In genomic region chr12:27977548-27978256, GRCm38 (mm10) we compare ENCODE assay signal across 14 mouse cellular contexts.
A peak's percentile ranks its signal among the peaks of the same experiment; 100 is the strongest.
DNase-seq lines count a peak whose midpoint lies in the region; ATAC-seq lines count a peak whose summit lies in the region.
"Had no signal": no experiment of that assay in that cellular context is flagged by ENCODE, and none has a peak within 500 bp of the region (broad histone marks: within the 10 kb centered on the region; RNA-seq: fewer than 3 reads in every experiment).

No protein-coding gene starts in this region.

- H3K27ac ChIP-seq in hindbrain, embryonic 13.5 days, result peak overlapping the region; percentile 31
- no peak overlapping the region for H3K27ac ChIP-seq in hindbrain, embryonic 12.5 days
- H3K27ac ChIP-seq in midbrain, embryonic 10.5 days (replicated peaks), result peak overlapping the region; percentile 35; the same call in 1 of the 2 replicates

- no peak for ATAC-seq in hindbrain, embryonic 13.5 days (ENCODE audit: low FRiP score)
- no peak for ATAC-seq in hindbrain, embryonic 12.5 days (ENCODE audit: low FRiP score)

- peak; percentile 10 for DNase-seq in right cerebral cortex, postnatal 4 days
- no peak for DNase-seq in right cerebral cortex, adult 2 months (ENCODE audit: low spot score in 2 of 2)
- DNase-seq in midbrain, embryonic 10.5 days (ENCODE audit: low spot score), result peak; percentile 12
- peak; percentile 29 for DNase-seq in retina, postnatal 1 day
- no peak for DNase-seq in frontal cortex, postnatal 10 days (ENCODE audit: low spot score in 2 of 2)
- DNase-seq in kidney, adult 18-20 months, result no peak
- DNase-seq: B cell, adult 2 months; gastrocnemius, postnatal 36 days; kidney, adult 9 months; liver; lung, adult 2 months had no signal

- H3K27me3 ChIP-seq in hindbrain, embryonic 13.5 days, result 0 out of 2 replicates have a peak, but pooled peaks cover 2% of the 10 kb centered on the region
- no peaks in the 10 kb centered on the region for H3K27me3 ChIP-seq in hindbrain, embryonic 12.5 days
- no peaks in the 10 kb centered on the region for H3K27me3 ChIP-seq in midbrain, embryonic 10.5 days (ENCODE audit: low read depth, poor library complexity, severe bottlenecking)

- H3K4me2 ChIP-seq in hindbrain, embryonic 13.5 days, result no peak overlapping the region
- no peak overlapping the region for H3K4me2 ChIP-seq in hindbrain, embryonic 12.5 days (replicated peaks)
- H3K4me2 ChIP-seq: heart, embryonic 11.5 days had no signal

- H3K9ac ChIP-seq in hindbrain, embryonic 13.5 days, result no peak overlapping the region
- H3K9ac ChIP-seq in hindbrain, embryonic 12.5 days, result no peak overlapping the region

- no peaks in the 10 kb centered on the region for H3K9me3 ChIP-seq in hindbrain, embryonic 13.5 days
- no peaks in the 10 kb centered on the region for H3K9me3 ChIP-seq in hindbrain, embryonic 12.5 days (replicated peaks)
- H3K9me3 ChIP-seq in midbrain, embryonic 10.5 days (replicated peaks), result no peaks in the 10 kb centered on the region

- no peak overlapping the region for H3K4me3 ChIP-seq in hindbrain, embryonic 13.5 days
- H3K4me3 ChIP-seq in hindbrain, embryonic 12.5 days, result no peak overlapping the region
- no peak overlapping the region for H3K4me3 ChIP-seq in midbrain, embryonic 10.5 days

- 50% methylated on average over 9 of the region's 9 CpGs for whole genome bisulfite sequencing in hindbrain, embryonic 13.5 days
- WGBS in hindbrain, embryonic 12.5 days, result 55% methylated on average over 9 of the region's 9 CpGs
- 67% methylated on average over 9 of the region's 9 CpGs for WGBS in midbrain, embryonic 10.5 days

- peaks cover 17% of the 10 kb centered on the region for H3K4me1 ChIP-seq in hindbrain, embryonic 13.5 days (replicated peaks)
- peaks cover 15% of the 10 kb centered on the region for H3K4me1 ChIP-seq in hindbrain, embryonic 12.5 days
- H3K4me1 ChIP-seq in midbrain, embryonic 10.5 days, result peaks cover 19% of the 10 kb centered on the region

- no peaks in the 10 kb centered on the region for H3K36me3 ChIP-seq in hindbrain, embryonic 13.5 days
- H3K36me3 ChIP-seq in hindbrain, embryonic 12.5 days, result no peaks in the 10 kb centered on the region
- H3K36me3 ChIP-seq in midbrain, embryonic 10.5 days, result no peaks in the 10 kb centered on the region

Comparison
In these comparisons a context has a peak if more than half of its experiments do, and no peak if none do; other contexts are left out.
1. DNase-seq: peak in right cerebral cortex, postnatal 4 days (single experiment), midbrain, embryonic 10.5 days (single experiment) and retina, postnatal 1 day (single experiment); none in right cerebral cortex, adult 2 months (0 of 2), frontal cortex, postnatal 10 days (0 of 2) and kidney, adult 18-20 months (single experiment).